In genomic region chr17:29589221-29589898, GRCm38 (mm10) we compare ENCODE assay signal across 10 mouse cellular contexts. TPM values are rescaled to one million over a fixed set of nuclear protein-coding genes. Genes with fewer than 3 reads are reported as not detected.
DNase-seq lines count a peak whose midpoint lies in the region; ATAC-seq lines count a peak whose summit lies in the region.
"Had no signal": no experiment of that assay in that cellular context is flagged by ENCODE, and none has a peak within 500 bp of the region (broad histone marks: within the 10 kb centered on the region; RNA-seq: fewer than 3 reads in every experiment).

No protein-coding gene starts in this region.

- H3K27me3 ChIP-seq in forebrain, embryonic 11.5 days (ENCODE audit: control insufficient read depth, insufficient read depth, low read length), result no peaks in the 10 kb centered on the region

- ATAC-seq in forebrain, embryonic 11.5 days (replicated peaks; ENCODE audit: low FRiP score), result peak; percentile 75

- H3K4me3 ChIP-seq in forebrain, embryonic 11.5 days (ENCODE audit: low read depth, low read length), result no peak overlapping the region

- H3K36me3 ChIP-seq in forebrain, embryonic 11.5 days (ENCODE audit: control insufficient read depth, insufficient read depth, low read length), result no peaks in the 10 kb centered on the region; the same call in 1 of the 2 replicates

- WGBS in forebrain, embryonic 11.5 days, result 43% methylated on average over 11 of the region's 11 CpGs

- no peak overlapping the region for H3K4me2 ChIP-seq in forebrain, embryonic 11.5 days (ENCODE audit: low read depth, low read length, severe bottlenecking)

- H3K27ac ChIP-seq in forebrain, embryonic 11.5 days (ENCODE audit: low read depth, low read length), result peak overlapping the region; percentile 39; the same call in 1 of the 2 replicates

- H3K9ac ChIP-seq in forebrain, embryonic 11.5 days (ENCODE audit: low read length), result no peak overlapping the region

- intact Hi-C loops in left cerebral cortex, postnatal 4 days (cut with DNase I), result no loop called here

- peak; percentile 63 for DNase-seq in left cerebral cortex, postnatal 4 days
- DNase-seq in left cerebral cortex, adult 9 months (ENCODE audit: low spot score in 2 of 2), result no peak
- DNase-seq in forebrain, embryonic 11.5 days (ENCODE audit: low spot score), result peak; percentile 65
- DNase-seq in layer of hippocampus, postnatal 14 days (ENCODE audit: low spot score in 2 of 2), result peak; percentile 29 to 34
- DNase-seq in retina, embryonic 14.5 days (ENCODE audit: low spot score), result peak; percentile 81
- no peak for DNase-seq in natural killer cell, adult 2 months (ENCODE audit: low spot score in 2 of 2)
- DNase-seq in thymus, postnatal 0 days (ENCODE audit: low spot score), result no peak
- DNase-seq: cerebellum, adult 11 months; gastrocnemius, postnatal 25 days had no signal

- H3K4me1 ChIP-seq in forebrain, embryonic 11.5 days (replicated peaks; ENCODE audit: control insufficient read depth, insufficient read depth, low read length), result peaks cover 6% of the 10 kb centered on the region; the same call in 1 of the 2 replicates

- H3K9me3 ChIP-seq in forebrain, embryonic 11.5 days (ENCODE audit: control insufficient read depth, low read length), result no peaks in the 10 kb centered on the region

RNA-seq across cellular contexts. Expression of gene Rnf8, which starts 25.2 kb away (rescaled TPM):
- total RNA-seq in left cerebral cortex, postnatal 4 days (2021), result 10 to 100 TPM; 63.0 to 64.2 TPM
- 112 and 124 TPM in 2 replicates for polyA plus RNA-seq in forebrain, embryonic 11.5 days (2014; fragmentation: Nextera tagmentation; extraction: Ambion mirVana)
- total RNA-seq in layer of hippocampus, postnatal 14 days (2021), result 10 to 100 TPM; 39.2 to 46.7 TPM
- 57.4 and 61.8 TPM in 2 replicates for polyA plus RNA-seq in thymus, postnatal 0 days (2015; fragmentation: Nextera tagmentation; extraction: Ambion mirVana)

RNA-seq across cellular contexts. Expression of gene Gm28043, which starts 25.3 kb away (rescaled TPM):
- total RNA-seq in left cerebral cortex, postnatal 4 days (2021), result 1 to 10 TPM; 4.9 to 5.5 TPM
- 3.5 and 5.0 TPM in 2 replicates for polyA plus RNA-seq in forebrain, embryonic 11.5 days (2014; fragmentation: Nextera tagmentation; extraction: Ambion mirVana)
- total RNA-seq in layer of hippocampus, postnatal 14 days (2021), result 1 to 10 TPM; 3.3 to 5.2 TPM
- 2.0 and 3.0 TPM in 2 replicates for polyA plus RNA-seq in thymus, postnatal 0 days (2015; fragmentation: Nextera tagmentation; extraction: Ambion mirVana)

RNA-seq across cellular contexts. Expression of gene Tmem217, which starts 37.2 kb away (rescaled TPM):
- total RNA-seq in left cerebral cortex, postnatal 4 days (2021), result not detected
- polyA plus RNA-seq in forebrain, embryonic 11.5 days (2014; fragmentation: Nextera tagmentation; extraction: Ambion mirVana), result 0.55 and 0.71 TPM in 2 replicates
- total RNA-seq in layer of hippocampus, postnatal 14 days (2021), result not detected
- polyA plus RNA-seq in thymus, postnatal 0 days (2015; fragmentation: Nextera tagmentation; extraction: Ambion mirVana), result 0.62 and 1.2 TPM in 2 replicates
- total RNA-seq: gastrocnemius, postnatal 25 days; left cerebral cortex, postnatal 25 days had no signal

RNA-seq across cellular contexts. Expression of gene Tbc1d22b, which starts 39.8 kb away (rescaled TPM):
- total RNA-seq in left cerebral cortex, postnatal 4 days (2021), result 10 to 100 TPM; 45.0 to 46.2 TPM
- 20.9 and 21.9 TPM in 2 replicates for polyA plus RNA-seq in forebrain, embryonic 11.5 days (2014; fragmentation: Nextera tagmentation; extraction: Ambion mirVana)
- total RNA-seq in layer of hippocampus, postnatal 14 days (2021), result 10 to 100 TPM; 43.7 to 44.9 TPM
- 10.7 and 13.8 TPM in 2 replicates for polyA plus RNA-seq in thymus, postnatal 0 days (2015; fragmentation: Nextera tagmentation; extraction: Ambion mirVana)

RNA-seq across cellular contexts. Expression of gene Gm17657, which starts 39.9 kb away (rescaled TPM):
- total RNA-seq in left cerebral cortex, postnatal 4 days (2021), result not detected
- polyA plus RNA-seq in forebrain, embryonic 11.5 days (2014; fragmentation: Nextera tagmentation; extraction: Ambion mirVana), result not detected in 2 replicates
- not detected for total RNA-seq in layer of hippocampus, postnatal 14 days (2021)
- not detected in 2 replicates for polyA plus RNA-seq in thymus, postnatal 0 days (2015; fragmentation: Nextera tagmentation; extraction: Ambion mirVana)
- total RNA-seq: gastrocnemius, postnatal 25 days; left cerebral cortex, postnatal 25 days had no signal

Comparison
In these comparisons a context has a peak if more than half of its experiments do, and no peak if none do; other contexts are left out.
1. DNase-seq: peak in left cerebral cortex, postnatal 4 days (single experiment), forebrain, embryonic 11.5 days (single experiment), layer of hippocampus, postnatal 14 days (2 of 2) and retina, embryonic 14.5 days (single experiment); none in left cerebral cortex, adult 9 months (0 of 2), natural killer cell, adult 2 months (0 of 2) and thymus, postnatal 0 days (single experiment).